Mouse (Mus musculus) spleen, adult 2 months (tissue): ENCODE data around the gene Itpr1. TPM values are rescaled to one million over a fixed set of nuclear protein-coding genes. Genes with fewer than 3 reads are reported as not detected.

ENCODE experiments used
- DNase-seq, 2 experiments: peaks; one replicate each; pipeline versions ENCODE4 v3.0.0 to v3.0.0-alpha.2; 2012 to 2021; ENCODE audit warnings: low spot score in 2 of 2, low read depth in 1 of 2
- H3K27ac ChIP-seq: fragments of 200-500 bp; 2 replicates; pipeline ENCODE4 v1.5.1; 2012; ENCODE audit warnings: low read length, inconsistent platforms; ENCODE audit not compliant: insufficient read depth
- H3K27me3 ChIP-seq: fragments of 200-500 bp; 2 replicates; pipeline ENCODE4 v1.6.1; 2012; ENCODE audit warnings: mild to moderate bottlenecking, moderate library complexity, low read length, inconsistent platforms; ENCODE audit not compliant: control insufficient read depth, insufficient read depth
- H3K36me3 ChIP-seq: fragments of 200-500 bp; 2 replicates; pipeline ENCODE4 v1.6.1; 2012; ENCODE audit warnings: mild to moderate bottlenecking, low read length, inconsistent platforms; ENCODE audit not compliant: control insufficient read depth, insufficient read depth
- H3K4me1 ChIP-seq: fragments of 200-500 bp; 2 replicates; pipeline ENCODE4 v1.6.1; 2011; ENCODE audit warnings: inconsistent platforms; ENCODE audit not compliant: control insufficient read depth, insufficient read depth, insufficient read length
- H3K4me3 ChIP-seq: fragments of 200-500 bp; 2 replicates; pipeline ENCODE4 v1.5.1; 2011; ENCODE audit warnings: mild to moderate bottlenecking, inconsistent platforms; ENCODE audit not compliant: insufficient read depth, insufficient read length; ENCODE audit errors: extremely low read depth
- CTCF ChIP-seq: fragments of 200-500 bp; IDR thresholded peaks from 2 replicates; pipeline ENCODE4 v1.5.1; 2011; ENCODE audit warnings: mild to moderate bottlenecking, inconsistent platforms; ENCODE audit not compliant: insufficient read depth, insufficient read length, insufficient replicate concordance; ENCODE audit errors: extremely low read depth
- POLR2A ChIP-seq: fragments of 200-500 bp; IDR thresholded peaks from 2 replicates; pipeline ENCODE4 v1.6.1; 2011; ENCODE audit warnings: low read depth, low read length, inconsistent platforms
- WGBS: fragments of 180-500 bp; shearing (Covaris S2); methylation state at CpG from one replicate; pipeline ENCODE4 v1.1.7; 2018; 5-methylcytosine and 5-hydroxymethylcytosine counted together
- polyA plus RNA-seq: library from polyadenylated mRNA; depleted of rRNA; stranded (reverse); fragments of >200 nt; gene quantifications from 2 replicates; pipeline ENCODE4 v1.2.3, GENCODE M21; 2012

Itpr1 gene
- polyA plus RNA-seq, 1 experiment = 17.9 TPM

DNA sequence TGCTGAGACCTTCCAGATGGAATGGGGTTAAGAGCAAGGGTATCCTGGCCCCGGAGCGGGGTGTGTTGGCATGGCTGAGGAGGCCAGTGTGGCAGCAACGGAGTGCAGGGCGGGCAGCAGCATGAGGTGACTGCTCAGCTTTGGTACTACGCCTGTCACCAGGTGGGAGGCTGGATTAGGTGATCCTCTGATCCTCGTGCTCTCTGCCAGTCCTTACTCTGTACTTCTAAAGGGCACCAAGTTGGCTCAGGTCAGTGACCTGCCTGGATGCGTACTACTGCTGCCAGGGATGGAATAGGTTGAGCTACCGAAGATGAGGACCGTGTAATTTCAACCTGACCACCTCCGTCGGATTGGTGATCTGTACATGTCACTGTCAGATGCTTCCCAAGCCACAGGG is 245.9 kb downstream of the Itpr1 start:
- Histone ChIP-seq H3K27me3 (no peaks in the 10 kb centered on the region), H3K36me3 (peaks cover 1% of the 10 kb centered on the region; the same call in 1 of the 2 replicates), H3K4me1 (no peaks in the 10 kb centered on the region), H3K4me3 (no peak overlapping the region), H3K27ac (no peak overlapping the region)
- WGBS = 93% methylated on average over 11 of the region's 11 CpGs
- TF ChIP-seq POLR2A = no peak
- TF ChIP-seq CTCF = no peak
- DNase-seq = no peak

- no peaks in the 10 kb centered on the region for H3K36me3 ChIP-seq
- no peak for DNase-seq
- no peak for TF ChIP-seq CTCF
- TF ChIP-seq POLR2A = no peak
- no peaks in the 10 kb centered on the region for H3K27me3 ChIP-seq
- no peak overlapping the region for H3K27ac ChIP-seq
- WGBS = 85% methylated on average over 8 of the region's 8 CpGs
- H3K4me3 ChIP-seq = no peak overlapping the region
- peaks cover 18% of the 10 kb centered on the region for H3K4me1 ChIP-seq
Observed at GRCm38 (mm10) chr6:108464308-108464979, 251.5 kb downstream of the Itpr1 start.

DNA sequence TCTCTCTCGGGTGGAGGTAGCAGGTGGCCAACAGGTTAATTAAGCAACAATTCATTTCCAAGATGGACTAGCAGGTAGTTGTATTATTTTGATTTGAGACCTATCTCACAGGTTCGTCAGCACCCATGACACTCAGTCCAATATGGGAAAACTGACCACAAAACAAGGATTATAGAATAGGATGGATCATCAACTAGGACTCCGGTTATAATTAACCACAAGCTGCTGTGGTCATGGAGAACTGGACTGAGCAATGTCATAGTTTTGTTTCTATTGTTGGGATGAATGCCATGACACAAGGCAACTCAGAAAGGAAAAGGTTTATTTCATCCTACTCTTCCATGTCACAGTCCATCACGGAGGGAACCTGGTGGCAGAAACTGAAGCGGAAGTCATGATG is 252.3 kb downstream of the Itpr1 start:
- H3K4me3 ChIP-seq = no peak overlapping the region
- H3K4me1 ChIP-seq = peaks cover 18% of the 10 kb centered on the region
- no peak for DNase-seq
- H3K27me3 ChIP-seq = no peaks in the 10 kb centered on the region
- no peak for TF ChIP-seq POLR2A
- TF ChIP-seq CTCF = no peak
- 93% methylated on average over 5 of the region's 5 CpGs for WGBS
- H3K36me3 ChIP-seq = no peaks in the 10 kb centered on the region; the same call in 1 of the 2 replicates
- no peak overlapping the region for H3K27ac ChIP-seq

GRCm38 (mm10) chr6:108466061-108466531 is 253.2 kb downstream of the Itpr1 start:
- TF ChIP-seq POLR2A (no peak), CTCF (no peak)
- Histone ChIP-seq H3K4me3 (no peak overlapping the region), H3K27me3 (no peaks in the 10 kb centered on the region), H3K27ac (peak overlapping the region; percentile 14; the same call in 1 of the 2 replicates), H3K36me3 (no peaks in the 10 kb centered on the region; the same call in 1 of the 2 replicates), H3K4me1 (peaks cover 18% of the 10 kb centered on the region)
- DNase-seq = peak; percentile 18 to 49
- 32% methylated on average over 8 of the region's 8 CpGs for WGBS

DNA sequence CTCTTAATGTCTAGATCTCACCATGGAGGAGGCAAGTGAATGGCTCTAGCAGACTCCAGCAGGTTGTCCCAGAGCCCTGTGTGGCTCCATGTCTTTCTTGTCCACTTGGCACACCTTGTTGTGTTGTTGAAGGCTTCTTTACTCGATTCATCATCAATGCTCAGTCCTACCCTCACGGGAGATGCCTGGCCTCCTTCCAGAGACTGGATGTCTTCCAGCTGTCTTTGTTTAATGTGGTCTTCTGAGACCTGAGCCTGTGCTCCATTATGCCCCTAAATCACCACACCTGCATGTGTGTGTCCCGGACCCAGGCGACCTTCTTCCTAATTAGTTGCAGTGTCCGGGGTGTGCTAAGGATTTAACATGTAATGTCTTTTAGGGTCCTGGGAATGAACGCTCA is 254.7 kb downstream of the Itpr1 start:
- TF ChIP-seq POLR2A = no peak
- TF ChIP-seq CTCF = no peak
- Histone ChIP-seq H3K4me1 (peaks cover 18% of the 10 kb centered on the region), H3K4me3 (no peak overlapping the region), H3K36me3 (no peaks in the 10 kb centered on the region; the same call in none of the 2 replicates), H3K27me3 (no peaks in the 10 kb centered on the region), H3K27ac (no peak overlapping the region)
- 77% methylated on average over 6 of the region's 6 CpGs for WGBS
- no peak for DNase-seq

- H3K4me1 ChIP-seq = peaks cover 18% of the 10 kb centered on the region
- peaks cover 4% of the 10 kb centered on the region for H3K36me3 ChIP-seq
- peak overlapping the region; percentile 26; the same call in 1 of the 2 replicates for H3K27ac ChIP-seq
- peak in 1 of 2 experiments; percentile 21 for DNase-seq
- no peaks in the 10 kb centered on the region for H3K27me3 ChIP-seq
- WGBS = 34% methylated on average over 3 of the region's 3 CpGs
- no peak for TF ChIP-seq CTCF
- TF ChIP-seq POLR2A = no peak
- no peak overlapping the region for H3K4me3 ChIP-seq
Observed at GRCm38 (mm10) chr6:108468226-108468825, 255.4 kb downstream of the Itpr1 start.

- Histone ChIP-seq H3K36me3 (peaks cover 6% of the 10 kb centered on the region), H3K4me1 (peaks cover 14% of the 10 kb centered on the region; the same call in 1 of the 2 replicates), H3K27ac (no peak overlapping the region), H3K4me3 (no peak overlapping the region), H3K27me3 (no peaks in the 10 kb centered on the region)
- TF ChIP-seq POLR2A (no peak), CTCF (no peak)
- DNase-seq = no peak
- 88% methylated on average over 3 of the region's 3 CpGs for WGBS
Observed at GRCm38 (mm10) chr6:108471878-108472277, 259.0 kb downstream of the Itpr1 start.
